Mouse (Mus musculus) erythroblast, embryonic 14.5 days (primary cell): ENCODE measurements around the gene P4ha2.

Experiments
- GATA1 ChIP-seq: IDR thresholded peaks from 2 replicates; pipeline ENCODE4 v1.6.1; 2012; ENCODE audit warnings: low read length, inconsistent platforms, mixed read lengths
- TAL1 ChIP-seq: IDR thresholded peaks from 3 replicates; pipeline ENCODE4 v1.6.1; 2012; ENCODE audit warnings: low read length, inconsistent platforms, mixed read lengths

DNA sequence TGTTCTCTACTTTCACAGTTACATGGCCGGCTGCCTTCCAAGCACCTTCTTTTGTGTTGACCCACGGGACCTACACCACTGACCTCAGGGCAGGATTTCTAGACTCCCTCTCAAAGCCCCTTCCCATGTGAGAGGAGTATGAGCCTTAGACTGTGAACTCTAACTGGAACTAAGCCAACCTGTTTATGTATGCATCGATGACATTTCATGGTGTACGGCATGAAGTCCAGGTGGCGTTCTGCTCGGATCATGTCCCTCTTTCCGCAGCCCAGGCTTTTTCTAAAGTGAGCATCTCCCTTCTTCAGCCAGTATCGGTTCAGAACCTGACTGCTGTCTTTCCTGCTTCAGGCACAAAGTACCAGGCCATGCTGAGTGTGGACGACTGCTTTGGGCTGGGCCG is 17.2 kb downstream of the P4ha2 start:
- TF ChIP-seq TAL1 (no peak), GATA1 (no peak)
